Mouse (Mus musculus) left cerebral cortex, adult 11 months (tissue): ENCODE data around the gene Pfdn6.
"Not testable (repeated sequence)": the region's sequence is repeated elsewhere in the genome, so short reads cannot be mapped to it uniquely, and the experiment has no call there.

ENCODE experiments used
- DNase-seq: peaks from one replicate; pipeline ENCODE4 v3.0.0; 2022; ENCODE audit warnings: low spot score

Pfdn6 gene

DNA sequence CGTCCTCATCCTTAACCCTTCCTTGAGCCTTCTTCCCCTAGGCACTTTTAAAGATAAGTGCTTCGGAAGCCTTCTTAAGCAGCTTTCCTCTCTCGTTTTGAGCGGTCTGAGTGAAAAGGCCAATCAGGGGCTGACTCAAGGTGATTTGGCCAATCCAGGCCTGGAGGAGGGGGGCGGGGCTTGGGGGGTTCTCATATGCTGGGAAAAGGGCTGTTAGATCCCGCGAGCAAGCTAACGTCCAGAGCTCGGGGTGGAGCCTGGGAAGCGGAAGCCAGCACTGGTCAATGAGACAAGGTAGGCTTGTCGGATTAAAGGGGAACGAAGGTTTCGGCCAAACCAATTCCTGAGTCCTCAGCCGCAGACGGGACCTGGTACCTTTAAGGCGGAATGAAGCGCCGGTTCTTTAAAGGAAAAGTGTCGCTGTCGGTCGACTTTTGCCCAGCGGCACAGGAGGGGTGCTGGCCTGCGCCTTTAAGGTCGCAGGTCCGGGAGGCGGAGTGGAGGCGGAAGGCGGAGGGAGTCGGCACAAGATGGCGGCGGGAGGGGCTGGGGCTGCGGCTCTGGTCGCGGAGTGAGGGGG, 24.4 kb downstream of the Pfdn6 start, which contains the start of the genes Tapbp and Zbtb22:
Gene Tapbp (plus strand): TSS at position 229 of the 580 bp plus-strand sequence.
Gene Zbtb22 (plus strand): TSS at position 234 of the 580 bp plus-strand sequence.
- peak; percentile 93 for DNase-seq

DNA sequence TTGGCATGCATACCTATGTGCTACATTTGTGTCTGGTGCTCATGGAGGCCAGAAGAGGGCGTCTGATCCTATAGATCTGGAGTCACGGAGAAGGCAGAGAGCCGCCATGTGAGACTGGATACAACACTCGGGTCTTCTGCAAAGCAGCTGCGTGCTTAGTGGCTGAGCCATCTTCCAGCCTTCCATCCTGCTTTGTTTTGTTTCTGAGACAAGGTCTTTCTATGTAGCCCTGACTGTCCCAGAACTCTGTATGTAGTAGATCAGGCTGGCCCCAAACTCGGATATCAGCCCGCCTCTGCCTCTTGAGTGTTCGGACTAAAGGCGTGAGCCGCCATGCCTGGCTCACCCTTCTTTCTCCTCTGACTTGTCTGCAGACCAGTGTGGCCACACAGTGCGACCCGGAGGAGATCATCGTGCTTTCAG, 25.2 kb downstream of the Pfdn6 start:
- no peak for DNase-seq

DNA sequence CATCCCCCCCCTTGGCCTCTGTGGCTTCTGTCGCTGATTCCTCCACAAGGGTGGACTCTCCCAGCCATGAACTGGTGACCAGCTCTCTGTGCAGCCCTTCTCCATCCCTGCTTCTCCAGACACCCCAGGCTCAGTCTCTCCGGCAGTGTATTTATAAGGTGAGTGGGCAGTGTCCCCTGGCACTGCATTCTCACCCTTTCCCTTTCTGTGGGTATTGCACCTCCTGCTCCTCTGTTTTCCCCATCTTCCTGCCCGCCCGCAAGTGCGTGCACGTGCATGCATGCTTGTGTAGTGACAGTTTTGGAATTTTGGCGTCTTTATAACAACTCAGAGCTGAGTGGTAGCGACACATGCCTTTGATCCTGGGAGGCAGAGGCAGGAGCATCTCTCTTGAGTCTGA, 26.2 kb downstream of the Pfdn6 start:
- DNase-seq: no peak

DNA sequence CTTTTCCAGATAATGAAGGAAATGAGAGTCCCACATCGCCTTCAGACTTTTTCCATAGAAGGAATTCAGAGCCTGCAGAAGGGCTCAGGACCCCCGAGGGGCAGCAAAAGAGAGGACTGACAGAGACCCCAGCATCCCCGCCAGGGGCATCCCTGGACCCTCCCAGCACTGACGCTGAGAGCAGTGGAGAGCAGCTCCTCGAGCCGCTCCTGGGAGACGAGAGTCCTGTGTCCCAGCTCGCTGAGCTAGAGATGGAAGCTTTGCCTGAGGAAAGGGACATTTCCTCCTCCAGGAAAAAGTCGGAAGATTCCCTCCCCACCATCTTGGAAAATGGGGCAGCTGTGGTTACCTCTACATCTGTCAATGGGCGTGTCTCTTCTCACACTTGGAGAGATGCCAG, 26.9 kb downstream of the Pfdn6 start:
- no peak for DNase-seq

DNA sequence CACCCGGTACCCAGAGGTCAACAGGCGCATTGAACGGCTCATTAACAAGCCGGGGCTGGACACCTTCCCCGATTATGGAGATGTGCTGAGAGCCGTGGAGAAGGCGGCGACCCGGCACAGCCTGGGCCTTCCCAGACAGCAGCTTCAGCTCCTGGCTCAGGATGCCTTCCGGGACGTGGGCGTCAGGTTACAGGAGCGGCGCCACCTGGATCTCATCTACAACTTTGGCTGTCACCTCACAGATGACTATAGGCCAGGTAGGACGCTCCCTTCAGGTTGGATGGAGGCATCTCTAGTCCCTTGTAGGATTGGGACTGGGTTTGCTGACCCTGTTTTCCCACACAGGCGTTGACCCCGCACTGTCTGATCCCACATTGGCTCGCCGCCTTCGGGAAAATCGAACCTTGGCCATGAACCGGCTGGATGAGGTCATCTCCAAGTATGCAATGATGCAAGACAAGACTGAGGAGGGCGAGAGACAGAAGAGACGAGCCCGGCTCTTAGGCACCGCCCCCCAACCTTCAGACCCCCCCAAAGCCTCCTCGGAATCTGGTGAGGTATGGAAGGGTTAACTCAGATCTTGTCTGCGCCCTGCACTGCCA, 28.2 kb downstream of the Pfdn6 start:
- DNase-seq: no peak

GRCm38 (mm10) chr17:33911052-33911812, 28.9 kb downstream of the Pfdn6 start:
- DNase-seq: no peak

GRCm38 (mm10) chr17:33910346-33911051, 29.6 kb downstream of the Pfdn6 start:
- no peak for DNase-seq

GRCm38 (mm10) chr17:33909869-33910250, 30.3 kb downstream of the Pfdn6 start:
- DNase-seq: no peak

GRCm38 (mm10) chr17:33909077-33909868, 30.9 kb downstream of the Pfdn6 start, which contains the start of gene Daxx:
Daxx (plus strand) TSS chr17:33909414.
- DNase-seq: peak; percentile 97

GRCm38 (mm10) chr17:33908331-33909076, 31.6 kb downstream of the Pfdn6 start:
- DNase-seq: no peak

- not testable (repeated sequence) for DNase-seq
Measured at GRCm38 (mm10) chr17:33904835-33905234, 35.3 kb downstream of the Pfdn6 start, which contains the start of gene Platr17. Platr17 (plus strand) TSS chr17:33905135.

GRCm38 (mm10) chr17:33903911-33904651, 36.1 kb downstream of the Pfdn6 start:
- DNase-seq: not testable (repeated sequence)

DNA sequence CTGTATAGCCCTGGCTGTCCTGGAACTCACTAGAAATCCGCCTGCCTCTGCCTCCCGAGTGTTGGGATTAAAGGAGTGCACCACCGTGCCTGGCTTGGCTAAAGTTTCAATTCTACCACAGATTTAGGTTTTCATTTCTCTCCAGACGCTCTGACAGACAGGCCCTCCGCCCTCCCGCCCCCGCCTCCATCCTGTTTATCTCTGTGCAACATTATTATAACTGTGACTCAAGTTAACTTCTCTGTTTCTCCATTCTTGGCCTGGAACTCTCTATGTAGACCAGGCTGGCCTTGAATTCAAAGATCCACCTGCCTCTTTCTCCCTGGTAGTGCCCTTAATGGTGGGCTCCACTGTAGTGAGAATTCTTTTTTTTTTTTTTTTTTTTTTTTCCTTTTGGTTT, 37.7 kb downstream of the Pfdn6 start:
- no peak for DNase-seq

GRCm38 (mm10) chr17:33902079-33902478, 38.1 kb downstream of the Pfdn6 start:
- no peak for DNase-seq

- DNase-seq: no peak
Measured at GRCm38 (mm10) chr17:33901653-33902052, 38.5 kb downstream of the Pfdn6 start.

GRCm38 (mm10) chr17:33900989-33901314, 39.2 kb downstream of the Pfdn6 start:
- no peak for DNase-seq

DNA sequence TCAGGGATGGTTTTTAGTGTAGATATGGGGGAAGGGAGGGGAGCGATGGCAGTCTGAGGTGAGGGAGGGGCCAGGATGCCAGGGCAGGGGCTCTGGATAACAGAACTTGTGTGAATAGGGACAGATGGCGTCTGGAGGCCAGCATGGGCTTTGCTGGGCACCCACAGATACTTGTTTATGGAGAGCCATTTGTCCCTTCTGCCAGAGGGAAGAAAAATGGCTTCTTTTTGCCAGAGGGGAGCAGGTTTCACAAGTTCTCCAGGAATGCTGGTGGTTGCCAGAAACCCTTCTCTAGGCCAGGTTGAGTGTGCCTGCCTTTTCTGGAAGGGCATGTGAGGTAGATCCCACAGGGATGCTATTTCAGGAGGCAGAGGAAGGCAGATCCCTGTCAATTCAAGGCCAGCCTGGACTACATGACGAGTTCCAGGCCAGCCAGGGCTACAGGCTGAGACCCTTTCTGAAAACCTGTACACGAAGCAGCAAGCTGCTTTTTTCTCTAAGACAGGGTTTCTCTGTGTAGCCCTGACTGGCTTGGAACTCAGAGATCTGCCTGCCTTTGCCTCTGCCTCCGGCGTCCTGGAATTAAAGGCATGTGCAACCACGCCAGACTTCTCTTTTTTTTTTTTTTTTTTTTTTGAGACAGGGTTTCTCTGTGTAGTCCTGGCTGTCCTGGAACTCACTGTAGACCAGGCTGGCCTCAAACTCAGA, 39.7 kb downstream of the Pfdn6 start:
- DNase-seq: no peak

DNA sequence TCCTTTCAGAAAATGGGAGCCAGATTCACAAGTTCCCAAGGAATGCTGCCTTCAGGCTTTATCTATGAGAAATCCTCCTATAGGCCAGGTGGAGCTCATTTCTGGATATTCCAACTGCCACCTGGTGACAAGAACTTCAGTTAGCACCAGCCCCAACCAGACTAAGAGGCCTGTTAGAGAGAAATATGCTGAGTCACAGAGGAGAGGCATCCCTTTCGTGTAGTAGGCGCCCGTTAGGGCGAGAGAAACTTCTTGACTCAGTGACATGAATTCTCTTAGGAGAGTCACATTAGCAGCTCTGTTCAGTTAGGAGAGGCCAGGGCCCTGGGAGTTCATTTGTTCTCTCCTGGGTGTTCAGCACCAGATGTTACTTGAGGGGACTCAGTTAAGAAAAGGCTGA, 40.5 kb downstream of the Pfdn6 start:
- DNase-seq: no peak

- DNase-seq: not testable (repeated sequence)
Measured at GRCm38 (mm10) chr17:33898193-33898592, 42.0 kb downstream of the Pfdn6 start.
